20 mouse cellular contexts compared by ENCODE assay signal in genomic region chr13:51882218-51882617, GRCm38 (mm10). TPM values are rescaled to one million over a fixed set of nuclear protein-coding genes. Genes with fewer than 3 reads are reported as not detected.
DNase-seq lines count a peak whose midpoint lies in the region; ATAC-seq and TF ChIP-seq lines count a peak whose summit lies in the region.
"Had no signal": no experiment of that assay in that cellular context is flagged by ENCODE, and none has a peak within 500 bp of the region (broad histone marks: within the 10 kb centered on the region; RNA-seq: fewer than 3 reads in every experiment).

No protein-coding gene starts in this region.

- no peak for ATAC-seq in heart, embryonic 12.5 days (ENCODE audit: insufficient number of reproducible peaks, low FRiP score)
- ATAC-seq in hindbrain, postnatal 0 days, result no peak
- ATAC-seq in hindbrain, embryonic 11.5 days (ENCODE audit: low FRiP score), result no peak
- ATAC-seq: forebrain, embryonic 16.5 days; intestine, embryonic 15.5 days had no signal

- TF ChIP-seq CTCF in hindbrain, postnatal 0 days (IDR thresholded peaks at IDR 0.05; ENCODE audit: low read depth), result peak; percentile 12; the same call in 1 of the 2 replicates
- no peak for TF ChIP-seq CTCF in bone marrow macrophage, adult 2 months (IDR thresholded peaks at IDR 0.05; ENCODE audit: low read depth, low read length)
- no peak for TF ChIP-seq CTCF in embryonic fibroblast, embryonic 13.5 days (IDR thresholded peaks at IDR 0.05; ENCODE audit: borderline replicate concordance, insufficient read depth, low read length)

- WGBS in heart, embryonic 12.5 days, result 71% methylated on average over 3 of the region's 3 CpGs
- 78% methylated on average over 3 of the region's 3 CpGs for WGBS in hindbrain, postnatal 0 days
- WGBS in hindbrain, embryonic 11.5 days, result 88% methylated on average over 3 of the region's 3 CpGs

- no peak for TF ChIP-seq POLR2A in bone marrow macrophage, adult 2 months (IDR thresholded peaks at IDR 0.05; ENCODE audit: borderline replicate concordance, low read depth, low read length)
- no peak for TF ChIP-seq POLR2A in embryonic fibroblast, embryonic 13.5 days (IDR thresholded peaks at IDR 0.05; ENCODE audit: low read depth, low read length)

- H3K36me3 ChIP-seq in heart, embryonic 12.5 days, result no peaks in the 10 kb centered on the region
- no peaks in the 10 kb centered on the region for H3K36me3 ChIP-seq in hindbrain, postnatal 0 days (ENCODE audit: insufficient read depth, low read length)
- H3K36me3 ChIP-seq in hindbrain, embryonic 11.5 days (ENCODE audit: control insufficient read depth, insufficient read depth, low read length), result no peaks in the 10 kb centered on the region
- H3K36me3 ChIP-seq: hindbrain, embryonic 13.5 days; intestine, embryonic 15.5 days; liver, embryonic 13.5 days had no signal

- peaks cover 81% of the 10 kb centered on the region for H3K4me1 ChIP-seq in heart, embryonic 12.5 days (replicated peaks)
- H3K4me1 ChIP-seq in hindbrain, postnatal 0 days (ENCODE audit: insufficient read depth, low read length), result no peaks in the 10 kb centered on the region
- 0 out of 2 replicates have a peak, but pooled peaks cover 2% of the 10 kb centered on the region for H3K4me1 ChIP-seq in hindbrain, embryonic 11.5 days (replicated peaks; ENCODE audit: control insufficient read depth, insufficient read depth, low read length)
- peaks cover 26% of the 10 kb centered on the region for H3K4me1 ChIP-seq in bone marrow macrophage, adult 2 months (ENCODE audit: control insufficient read depth, insufficient read depth, low read length)
- peaks cover 16% of the 10 kb centered on the region for H3K4me1 ChIP-seq in embryonic fibroblast, embryonic 13.5 days (ENCODE audit: control insufficient read depth, insufficient read depth, low read length)
- H3K4me1 ChIP-seq: hindbrain, embryonic 13.5 days had no signal

- no peak overlapping the region for H3K4me3 ChIP-seq in heart, embryonic 12.5 days
- no peak overlapping the region for H3K4me3 ChIP-seq in hindbrain, postnatal 0 days (ENCODE audit: low read length)
- H3K4me3 ChIP-seq in hindbrain, embryonic 11.5 days (ENCODE audit: low read depth, low read length), result no peak overlapping the region
- H3K4me3 ChIP-seq in bone marrow macrophage, adult 2 months (ENCODE audit: insufficient read depth, low read length), result no peak overlapping the region
- no peak overlapping the region for H3K4me3 ChIP-seq in embryonic fibroblast, embryonic 13.5 days (ENCODE audit: insufficient read depth, low read length)
- H3K4me3 ChIP-seq: hindbrain, embryonic 13.5 days; intestine, embryonic 15.5 days; left cerebral cortex, adult 2 months; liver, embryonic 13.5 days had no signal

- no peak for DNase-seq in heart, adult 9 months (ENCODE audit: low spot score in 2 of 2)
- DNase-seq in hindbrain, postnatal 0 days (ENCODE audit: low spot score), result no peak
- DNase-seq in hindbrain, embryonic 11.5 days (ENCODE audit: low spot score), result no peak
- DNase-seq in left cerebral cortex, postnatal 14 days (ENCODE audit: low spot score in 2 of 2), result no peak
- DNase-seq: cerebellum, adult 11 months; cerebellum, postnatal 25 days; embryo, embryonic 11 days; gastrocnemius, postnatal 25 days; kidney, adult 9 months; kidney, postnatal 4 days; right cerebral cortex, postnatal 4 days; thymus, adult 2 months had no signal

- H3K9me3 ChIP-seq in heart, embryonic 12.5 days (replicated peaks), result no peaks in the 10 kb centered on the region
- no peaks in the 10 kb centered on the region for H3K9me3 ChIP-seq in hindbrain, postnatal 0 days (ENCODE audit: low read length)
- H3K9me3 ChIP-seq in hindbrain, embryonic 11.5 days (ENCODE audit: control insufficient read depth, low read length), result no peaks in the 10 kb centered on the region
- H3K9me3 ChIP-seq: hindbrain, embryonic 13.5 days; intestine, embryonic 15.5 days; liver, embryonic 13.5 days had no signal

- H3K27me3 ChIP-seq in heart, embryonic 12.5 days (replicated peaks), result no peaks in the 10 kb centered on the region
- H3K27me3 ChIP-seq in hindbrain, postnatal 0 days (ENCODE audit: insufficient read depth, low read length), result no peaks in the 10 kb centered on the region
- no peaks in the 10 kb centered on the region; the same call in 1 of the 2 replicates for H3K27me3 ChIP-seq in hindbrain, embryonic 11.5 days (ENCODE audit: control insufficient read depth, insufficient read depth, low read length)
- H3K27me3 ChIP-seq: intestine, embryonic 15.5 days; liver, embryonic 13.5 days had no signal

- H3K27ac ChIP-seq in heart, embryonic 12.5 days (ENCODE audit: poor library complexity, severe bottlenecking), result peak overlapping the region; percentile 67
- H3K27ac ChIP-seq in hindbrain, postnatal 0 days, result no peak overlapping the region
- no peak overlapping the region for H3K27ac ChIP-seq in hindbrain, embryonic 11.5 days (ENCODE audit: low read depth, low read length)
- H3K27ac ChIP-seq in bone marrow macrophage, adult 2 months (ENCODE audit: insufficient read depth, low read depth, low read length), result peak overlapping the region; percentile 22; the same call in 1 of the 2 replicates
- H3K27ac ChIP-seq in embryonic fibroblast, embryonic 13.5 days (ENCODE audit: insufficient read depth, low read length), result peak overlapping the region; percentile 15; the same call in 1 of the 2 replicates
- H3K27ac ChIP-seq: hindbrain, embryonic 13.5 days; intestine, embryonic 15.5 days; left cerebral cortex, adult 2 months; liver, embryonic 13.5 days had no signal

- no peak overlapping the region for H3K4me2 ChIP-seq in heart, embryonic 12.5 days
- no peak overlapping the region for H3K4me2 ChIP-seq in hindbrain, postnatal 0 days (ENCODE audit: low read depth, low read length)
- H3K4me2 ChIP-seq in hindbrain, embryonic 11.5 days (replicated peaks; ENCODE audit: low read depth, low read length), result no peak overlapping the region
- H3K4me2 ChIP-seq: hindbrain, embryonic 13.5 days; intestine, embryonic 15.5 days had no signal

- H3K9ac ChIP-seq in heart, embryonic 12.5 days, result no peak overlapping the region
- no peak overlapping the region for H3K9ac ChIP-seq in hindbrain, postnatal 0 days (replicated peaks; ENCODE audit: low read length)
- no peak overlapping the region for H3K9ac ChIP-seq in hindbrain, embryonic 11.5 days (ENCODE audit: low read depth, low read length)
- H3K9ac ChIP-seq: hindbrain, embryonic 13.5 days; intestine, embryonic 15.5 days; liver, embryonic 13.5 days had no signal

- intact Hi-C loops in left cerebral cortex, postnatal 14 days (cut with DNase I), result no loop called here

RNA-seq across cellular contexts. Expression of gene Gadd45g, which starts 35.7 kb away (rescaled TPM):
- 58.9 and 64.4 TPM in 2 replicates for polyA plus RNA-seq in heart, embryonic 12.5 days (2016; fragmentation: Nextera tagmentation; extraction: Ambion mirVana)
- total RNA-seq in hindbrain, postnatal 0 days (2014; rRNA removed), result 18.3 and 19.0 TPM in 2 replicates
- 38.6 and 43.3 TPM in 2 replicates for polyA plus RNA-seq in hindbrain, postnatal 0 days (2015; fragmentation: Nextera tagmentation; extraction: Ambion mirVana)
- polyA plus RNA-seq in hindbrain, embryonic 11.5 days (2014; fragmentation: Nextera tagmentation; extraction: Ambion mirVana), result 174 and 179 TPM in 2 replicates
- 5.1 and 5.5 TPM in 2 replicates for polyA plus RNA-seq in bone marrow macrophage, adult 2 months (2012; ENCODE audit: insufficient read depth, insufficient read length, missing spikeins)
- polyA plus RNA-seq in embryonic fibroblast, embryonic 13.5 days (2011; ENCODE audit: insufficient read length, low read depth, missing spikeins), result 66.9 and 101 TPM in 2 replicates
- total RNA-seq in left cerebral cortex, postnatal 14 days (2021), result 10 to 100 TPM; 16.4 to 19.1 TPM

Comparison
In these comparisons a context has a peak if more than half of its experiments do, and no peak if none do; other contexts are left out.
1. H3K27ac ChIP-seq: peak in heart, embryonic 12.5 days (single experiment), bone marrow macrophage, adult 2 months (single experiment) and embryonic fibroblast, embryonic 13.5 days (single experiment); none in hindbrain, postnatal 0 days (single experiment) and hindbrain, embryonic 11.5 days (single experiment).